Mouse (Mus musculus): Measurements from ENCODE around the gene Acrbp.

DNA sequence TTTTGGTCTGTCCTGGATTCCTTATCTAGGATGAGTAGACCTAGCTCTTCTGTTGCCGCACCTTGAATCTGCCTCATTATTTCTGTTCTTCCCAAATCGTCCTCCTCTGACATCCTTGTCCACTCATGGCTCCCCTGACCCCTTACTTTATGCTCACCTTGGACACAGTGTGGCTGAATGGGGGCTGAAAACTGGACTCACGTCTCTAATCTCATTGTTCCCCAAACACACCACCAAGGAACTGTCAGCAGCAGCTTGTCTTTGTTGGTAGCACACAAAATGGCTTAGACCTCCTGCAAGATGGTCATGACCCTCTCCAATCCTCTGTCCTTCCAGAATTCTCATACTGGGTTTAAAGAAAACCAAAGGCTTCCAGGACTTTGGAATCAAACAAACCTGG, 38.4 kb downstream of the Acrbp start:
- TF ChIP-seq CTCF (IDR thresholded peaks at IDR 0.05; ENCODE audit: low read depth) (no peak), EP300 (optimal IDR thresholded peaks at IDR 0.05) (no peak)

All from stomach, postnatal 0 days (tissue).